Mouse (Mus musculus): ENCODE results near the gene Agap3. TPM values are rescaled to one million over a fixed set of nuclear protein-coding genes. Genes with fewer than 3 reads are reported as not detected.

Agap3 gene
- polyA plus RNA-seq, 1 experiment from 2014 or later: 26.9 TPM

DNA sequence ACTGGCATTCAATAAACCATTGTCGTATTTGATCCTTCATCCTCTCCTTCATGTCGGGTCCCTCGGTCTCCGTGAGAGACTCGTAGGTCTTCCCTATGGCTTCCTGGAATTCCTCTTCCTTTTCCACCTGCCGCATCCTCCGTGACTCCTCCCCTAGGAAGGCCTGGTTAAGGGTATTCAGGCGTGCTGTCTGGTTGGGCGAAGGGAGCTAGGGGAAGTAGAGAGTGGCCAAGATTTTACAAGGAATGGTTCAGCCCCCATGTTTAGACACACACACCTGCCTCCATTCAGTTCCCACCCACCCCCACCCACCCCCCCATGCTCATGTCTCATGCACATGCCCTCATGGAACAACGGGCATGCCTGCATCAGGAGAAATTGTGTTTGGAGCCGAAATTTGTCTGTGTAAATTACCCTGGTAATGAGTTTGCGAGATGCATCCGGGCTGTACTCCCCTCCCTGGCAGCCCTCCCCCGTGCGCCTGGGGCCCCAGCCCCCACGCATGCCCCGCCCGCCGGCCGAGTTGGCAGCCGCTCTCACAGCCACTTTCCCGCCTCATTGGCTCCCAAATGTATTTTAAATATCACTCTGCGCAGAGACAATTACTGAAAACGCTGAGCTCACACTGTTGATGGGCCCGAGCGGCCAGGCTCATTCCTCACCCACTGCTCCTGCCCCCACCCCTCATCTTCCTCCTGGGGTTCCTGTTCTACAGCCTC lies 98.8 kb downstream of the Agap3 start:
- H3K4me2 ChIP-seq (ENCODE audit: low read length): peak overlapping the region; percentile 46
- 0 out of 2 replicates have a peak, but pooled peaks cover under 1% of the 10 kb centered on the region for H3K27me3 ChIP-seq (ENCODE audit: insufficient read depth, low read length)
- H3K9ac ChIP-seq (ENCODE audit: low read depth, low read length): peak overlapping the region; percentile 36
- ATAC-seq (replicated peaks; ENCODE audit: low FRiP score, low read depth): peak; percentile 51
- WGBS: 8% methylated on average over 26 of the region's 26 CpGs
- H3K4me3 ChIP-seq (replicated peaks; ENCODE audit: low read depth, low read length): no peak overlapping the region
- H3K36me3 ChIP-seq (ENCODE audit: insufficient read depth, low read length): no peaks in the 10 kb centered on the region
- no peaks in the 10 kb centered on the region for H3K9me3 ChIP-seq (replicated peaks; ENCODE audit: low read length)
- peak; percentile 54 for DNase-seq (ENCODE audit: low spot score)
- TF ChIP-seq CTCF (IDR thresholded peaks at IDR 0.05; ENCODE audit: low read depth): no peak
- no peak overlapping the region for H3K27ac ChIP-seq
- H3K4me1 ChIP-seq (replicated peaks; ENCODE audit: insufficient read depth, low read length): peaks cover 6% of the 10 kb centered on the region; the same call in 1 of the 2 replicates

DNA sequence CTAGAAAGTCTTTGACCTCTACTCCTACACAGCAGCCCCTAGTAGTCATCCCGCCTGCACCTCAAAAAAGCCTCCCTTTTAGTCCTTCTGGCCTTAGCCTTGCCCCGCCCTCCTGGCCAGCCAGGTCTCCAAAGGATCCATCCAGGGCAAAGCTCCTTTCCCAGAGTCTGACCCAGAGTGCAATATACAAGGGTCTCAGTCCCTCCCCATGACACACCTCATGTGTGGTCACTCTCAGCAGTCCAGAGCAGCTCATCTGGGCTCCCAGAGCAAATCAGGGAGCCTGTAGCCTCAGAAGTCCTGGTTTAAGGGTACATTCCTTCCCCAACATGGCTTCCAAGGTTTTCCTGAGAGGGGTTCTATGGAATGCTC lies 99.3 kb downstream of the Agap3 start:
- H3K27me3 ChIP-seq (ENCODE audit: insufficient read depth, low read length): no peaks in the 10 kb centered on the region
- WGBS: 34% methylated on average over 2 of the region's 2 CpGs

More for the DNA sequence above, 99.3 kb downstream of the Agap3 start:
- no peak for TF ChIP-seq CTCF (IDR thresholded peaks at IDR 0.05; ENCODE audit: low read depth)
- no peaks in the 10 kb centered on the region for H3K9me3 ChIP-seq (replicated peaks; ENCODE audit: low read length)
- no peaks in the 10 kb centered on the region for H3K36me3 ChIP-seq (ENCODE audit: insufficient read depth, low read length)
- H3K27ac ChIP-seq: no peak overlapping the region
- H3K4me3 ChIP-seq (replicated peaks; ENCODE audit: low read depth, low read length): no peak overlapping the region
- peaks cover 6% of the 10 kb centered on the region; the same call in 1 of the 2 replicates for H3K4me1 ChIP-seq (replicated peaks; ENCODE audit: insufficient read depth, low read length)
- H3K4me2 ChIP-seq (ENCODE audit: low read length): peak overlapping the region; percentile 46
- ATAC-seq (replicated peaks; ENCODE audit: low FRiP score, low read depth) (peak; percentile 33), DNase-seq (ENCODE audit: low spot score) (no peak)
- peak overlapping the region; percentile 36 for H3K9ac ChIP-seq (ENCODE audit: low read depth, low read length)

Other genes with a start within 250 kb of the Agap3 start
- 3.9 and 4.4 TPM in 2 replicates for gene Kcnh2, start 100.6 kb upstream of the Agap3 start, polyA plus RNA-seq (2015; fragmentation: Nextera tagmentation; extraction: Ambion mirVana)
- 12.8 and 14.0 TPM in 2 replicates for gene Nos3, start 87.4 kb upstream of the Agap3 start, polyA plus RNA-seq (2015; fragmentation: Nextera tagmentation; extraction: Ambion mirVana)
- 0.59 and 0.60 TPM in 2 replicates for gene Atg9b, start 60.0 kb upstream of the Agap3 start, polyA plus RNA-seq (2015; fragmentation: Nextera tagmentation; extraction: Ambion mirVana)
- gene Abcb8, start 58.5 kb upstream of the Agap3 start, polyA plus RNA-seq (2015; fragmentation: Nextera tagmentation; extraction: Ambion mirVana): 48.6 and 51.7 TPM in 2 replicates
- 0.40 and 0.46 TPM in 2 replicates for gene Asic3, start 38.8 kb upstream of the Agap3 start, polyA plus RNA-seq (2015; fragmentation: Nextera tagmentation; extraction: Ambion mirVana)
- 47.2 and 51.3 TPM in 2 replicates for gene Cdk5, start 28.6 kb upstream of the Agap3 start, polyA plus RNA-seq (2015; fragmentation: Nextera tagmentation; extraction: Ambion mirVana)
- gene Slc4a2, start 28.3 kb upstream of the Agap3 start, polyA plus RNA-seq (2015; fragmentation: Nextera tagmentation; extraction: Ambion mirVana): 30.8 and 35.5 TPM in 2 replicates
- 117 and 120 TPM in 2 replicates for gene Fastk, start 6.9 kb upstream of the Agap3 start, polyA plus RNA-seq (2015; fragmentation: Nextera tagmentation; extraction: Ambion mirVana)
- gene Tmub1, start 4.3 kb upstream of the Agap3 start, polyA plus RNA-seq (2015; fragmentation: Nextera tagmentation; extraction: Ambion mirVana): 27.0 and 28.0 TPM in 2 replicates
- 0.04 TPM in 2 replicates for gene Gbx1, start 75.0 kb downstream of the Agap3 start, polyA plus RNA-seq (2015; fragmentation: Nextera tagmentation; extraction: Ambion mirVana)
- gene Asb10, start 88.8 kb downstream of the Agap3 start, polyA plus RNA-seq (2015; fragmentation: Nextera tagmentation; extraction: Ambion mirVana): 0.69 and 0.93 TPM in 2 replicates
- 0.12 and 0.19 TPM in 2 replicates for gene 4931409K22Rik, start 104.6 kb downstream of the Agap3 start, polyA plus RNA-seq (2015; fragmentation: Nextera tagmentation; extraction: Ambion mirVana)
- 74.4 and 79.6 TPM in 2 replicates for gene Abcf2, start 125.3 kb downstream of the Agap3 start, polyA plus RNA-seq (2015; fragmentation: Nextera tagmentation; extraction: Ambion mirVana)
- gene Chpf2, start 134.6 kb downstream of the Agap3 start, polyA plus RNA-seq (2015; fragmentation: Nextera tagmentation; extraction: Ambion mirVana): 26.0 and 27.6 TPM in 2 replicates
- gene Smarcd3, start 172.2 kb downstream of the Agap3 start, polyA plus RNA-seq (2015; fragmentation: Nextera tagmentation; extraction: Ambion mirVana): 16.4 and 19.7 TPM in 2 replicates
- gene Nub1, start 233.4 kb downstream of the Agap3 start, polyA plus RNA-seq (2015; fragmentation: Nextera tagmentation; extraction: Ambion mirVana): 35.2 and 35.3 TPM in 2 replicates